19 mouse cellular contexts compared by ENCODE assay signal in genomic region chr17:11187356-11187755, GRCm38 (mm10).
A peak's percentile ranks its signal among the peaks of the same experiment; 100 is the strongest.
DNase-seq lines count a peak whose midpoint lies in the region; TF ChIP-seq lines count a peak whose summit lies in the region.
"Had no signal": no experiment of that assay in that cellular context is flagged by ENCODE, and none has a peak within 500 bp of the region (broad histone marks: within the 10 kb centered on the region; RNA-seq: fewer than 3 reads in every experiment).

No protein-coding gene starts in this region.

- no peak overlapping the region for H3K27ac ChIP-seq in kidney, adult 2 months (ENCODE audit: insufficient read depth, low read depth, low read length)
- H3K27ac ChIP-seq: embryonic facial prominence, embryonic 13.5 days; embryonic facial prominence, embryonic 15.5 days; forebrain, embryonic 10.5 days; forebrain, embryonic 12.5 days had no signal

- no peaks in the 10 kb centered on the region for H3K36me3 ChIP-seq in kidney, adult 2 months (ENCODE audit: control insufficient read depth, insufficient read depth, low read length)
- H3K36me3 ChIP-seq: embryonic facial prominence, embryonic 13.5 days; embryonic facial prominence, embryonic 15.5 days; forebrain, embryonic 10.5 days; forebrain, embryonic 12.5 days had no signal

- intact Hi-C loops in heart, postnatal 36 days (cut with DNase I) = no loop called here

- no peak for TF ChIP-seq CTCF in kidney, adult 2 months (conservative IDR thresholded peaks at IDR 0.05; ENCODE audit: insufficient read depth, insufficient read length, low read depth, low read length)

- DNase-seq in adrenal gland, adult 2 months = peak; percentile 33
- no peak for DNase-seq in adrenal gland, postnatal 4 days (ENCODE audit: low spot score in 2 of 2)
- DNase-seq in heart, adult 11 months = peak; percentile 66
- no peak for DNase-seq in heart, postnatal 36 days
- peak; percentile 19 for DNase-seq in kidney, adult 2 months
- no peak for DNase-seq in kidney, postnatal 14 days
- DNase-seq: adrenal gland, postnatal 25 days; cerebellum, adult 11 months; cerebellum, adult 18-20 months; cerebellum, adult 8-10 months; cerebellum, adult 9-11 months; cerebellum, postnatal 14 days; cerebellum, postnatal 36 days; embryo, embryonic 11 days had no signal

- no peak for TF ChIP-seq POLR2A in kidney, adult 2 months (IDR thresholded peaks at IDR 0.05; ENCODE audit: low read depth, low read length)

- no peaks in the 10 kb centered on the region for H3K27me3 ChIP-seq in kidney, adult 2 months (replicated peaks; ENCODE audit: control insufficient read depth, insufficient read depth, low read length)
- H3K27me3 ChIP-seq: embryonic facial prominence, embryonic 13.5 days; embryonic facial prominence, embryonic 15.5 days; forebrain, embryonic 12.5 days had no signal

- H3K4me1 ChIP-seq in kidney, adult 2 months (ENCODE audit: control insufficient read depth, insufficient read depth, low read length) = no peaks in the 10 kb centered on the region
- H3K4me1 ChIP-seq: embryonic facial prominence, embryonic 13.5 days; embryonic facial prominence, embryonic 15.5 days; forebrain, embryonic 10.5 days; forebrain, embryonic 12.5 days had no signal

- H3K4me3 ChIP-seq in kidney, adult 2 months (ENCODE audit: insufficient read depth, low read depth, low read length) = no peak overlapping the region
- H3K4me3 ChIP-seq: embryonic facial prominence, embryonic 13.5 days; embryonic facial prominence, embryonic 15.5 days; erythroblast, embryonic 14.5 days; forebrain, embryonic 10.5 days; forebrain, embryonic 12.5 days had no signal

Comparison
In these comparisons a context has a peak if more than half of its experiments do, and no peak if none do; other contexts are left out.
1. DNase-seq: peak in adrenal gland, adult 2 months (single experiment), heart, adult 11 months (single experiment) and kidney, adult 2 months (single experiment); none in adrenal gland, postnatal 4 days (0 of 2), heart, postnatal 36 days (0 of 2) and kidney, postnatal 14 days (single experiment).